Mouse (Mus musculus) left cerebral cortex, postnatal 25 days (tissue): ENCODE data around the gene Tedc1. TPM values are rescaled to one million over a fixed set of nuclear protein-coding genes. Genes with fewer than 3 reads are reported as not detected.

ENCODE experiments used
- total RNA-seq, 2 experiments: library from RNA; stranded (reverse); gene quantifications; 2 replicates each; pipeline ENCODE4 v1.2.3; 2021

Gene Tedc1
- total RNA-seq, 2 experiments from 2014 or later = 1.4 to 1.8 TPM

Other genes starting within 250 kb of the Tedc1 start
- 10 to 100 TPM; 50.1 to 55.1 TPM for gene Jag2, start 226.6 kb upstream of the Tedc1 start, total RNA-seq
- gene Nudt14, start 214.3 kb upstream of the Tedc1 start, total RNA-seq = 10 to 100 TPM; 10.8 to 11.5 TPM
- 10 to 100 TPM; 55.9 to 60.9 TPM for gene Btbd6, start 179.9 kb upstream of the Tedc1 start, total RNA-seq
- 10 to 100 TPM; 45.0 to 50.4 TPM for gene Brf1, start 155.7 kb upstream of the Tedc1 start, total RNA-seq
- gene Pacs2, start 141.9 kb upstream of the Tedc1 start, total RNA-seq = 10 to 100 TPM; 63.3 to 79.9 TPM
- gene Tex22, start 81.9 kb upstream of the Tedc1 start, total RNA-seq = under 1 TPM in 1 of 2 experiments, not detected in 1; 0.44 TPM
- 10 to 100 TPM; 76.7 to 82.7 TPM for gene Mta1, start 58.1 kb upstream of the Tedc1 start, total RNA-seq
- 100 to 1,000 TPM; 160 to 161 TPM for gene Crip2, start 16.2 kb upstream of the Tedc1 start, total RNA-seq
- 10 to 100 TPM; 12.4 to 15.2 TPM for gene Crip1, start 10.1 kb upstream of the Tedc1 start, total RNA-seq
- gene Tmem121, start 29.5 kb downstream of the Tedc1 start, total RNA-seq = 10 to 100 TPM; 26.3 to 29.6 TPM